Mouse (Mus musculus): ENCODE measurements around the gene Eef1g.

DNA sequence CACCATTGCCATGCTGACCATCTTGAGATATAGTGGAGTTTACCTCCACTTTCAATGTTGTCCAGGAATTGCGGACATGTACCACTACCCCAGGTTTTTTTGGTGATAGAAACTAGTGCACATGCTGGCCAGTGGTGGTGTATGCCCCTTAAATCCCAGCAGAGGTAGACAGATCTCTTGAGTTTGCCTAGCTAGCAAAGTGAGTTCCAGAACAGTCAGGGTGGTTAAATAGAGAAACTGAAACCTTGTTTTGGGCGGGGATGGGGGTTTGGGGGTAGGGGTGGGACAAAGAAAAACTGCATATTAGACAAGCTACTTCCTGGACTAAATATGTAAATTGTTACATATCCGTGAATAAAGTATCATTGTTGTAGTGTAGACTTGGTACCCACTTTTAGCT is 47.8 kb upstream of the Eef1g start:
- TF ChIP-seq TAL1 (IDR thresholded peaks at IDR 0.05; ENCODE audit: low read length) = no peak
- TF ChIP-seq GATA1 (IDR thresholded peaks at IDR 0.05; ENCODE audit: low read length) = no peak
